Mouse (Mus musculus) cerebellum, adult 9-10 months (tissue): ENCODE data around the gene Gm29554.
"Not testable (repeated sequence)": the region's sequence is repeated elsewhere in the genome, so short reads cannot be mapped to it uniquely, and the experiment has no call there.

Experiments used
- DNase-seq: peaks from one replicate; pipeline ENCODE4 v3.0.0; 2022

Gene Gm29554

GRCm38 (mm10) chrY:12273632-12274031, at the start of gene Gm29554:
Gene Gm29554, plus strand, starts transcription at chrY:12273932.
- not testable (repeated sequence) for DNase-seq
